Mouse (Mus musculus) liver, embryonic 11.5 days (tissue): ENCODE data around the gene Rbfox1. TPM values are rescaled to one million over a fixed set of nuclear protein-coding genes. Genes with fewer than 3 reads are reported as not detected.

Experiments
- ATAC-seq: fragments of 200-750 bp; cut with Nextera tagmentation; replicated peaks from 2 replicates; pipeline ENCODE4 v1.8.0; 2017; ENCODE audit warnings: moderate number of reproducible peaks, mild to moderate bottlenecking, moderate TSS enrichment, moderate library complexity; ENCODE audit not compliant: low FRiP score
- DNase-seq: peaks from one replicate; pipeline ENCODE4 v3.0.0-alpha.2; 2017; ENCODE audit warnings: low spot score
- H3K27ac ChIP-seq: fragments of 300-500 bp; sonication (generic); 2 replicates; pipeline ENCODE4 v1.5.1; 2014; ENCODE audit warnings: mild to moderate bottlenecking, low read depth, low read length, control low read depth
- H3K27me3 ChIP-seq: fragments of 300-500 bp; sonication (generic); replicated peaks from 2 replicates; pipeline ENCODE4 v1.6.1; 2014; ENCODE audit warnings: low read length, mixed read lengths; ENCODE audit not compliant: control insufficient read depth, insufficient read depth
- H3K36me3 ChIP-seq: fragments of 300-500 bp; sonication (generic); 2 replicates; pipeline ENCODE4 v1.6.1; 2014; ENCODE audit warnings: mild to moderate bottlenecking, low read length, moderate library complexity, mixed read lengths; ENCODE audit not compliant: control insufficient read depth, insufficient read depth
- H3K4me1 ChIP-seq: fragments of 300-500 bp; sonication (generic); replicated peaks from 2 replicates; pipeline ENCODE4 v1.6.1; 2014; ENCODE audit warnings: low read length, mixed read lengths; ENCODE audit not compliant: control insufficient read depth, insufficient read depth
- H3K4me2 ChIP-seq: fragments of 300-500 bp; sonication (generic); 2 replicates; pipeline ENCODE4 v1.6.1; 2014; ENCODE audit warnings: mild to moderate bottlenecking, control low read depth, moderate library complexity
- H3K4me3 ChIP-seq: fragments of 300-500 bp; sonication (generic); 2 replicates; pipeline ENCODE4 v1.5.1; 2014; ENCODE audit warnings: low read depth, low read length, control low read depth
- H3K9ac ChIP-seq: fragments of 300-500 bp; sonication (generic); 2 replicates; pipeline ENCODE4 v1.6.1; 2014; ENCODE audit warnings: low read depth, low read length, control low read depth
- H3K9me3 ChIP-seq: fragments of 300-500 bp; sonication (generic); 2 replicates; pipeline ENCODE4 v1.6.1; 2016; ENCODE audit warnings: low read length, inconsistent platforms, mixed read lengths; ENCODE audit not compliant: control insufficient read depth
- WGBS: fragments of 180-500 bp; shearing (Covaris S2); extraction: QIAGEN DNeasy Blood & Tissue Kit; methylation state at CpG from one replicate; pipeline ENCODE4 v1.1.7; 2014; 5-methylcytosine and 5-hydroxymethylcytosine counted together
- polyA plus RNA-seq: library from polyadenylated mRNA; unstranded; fragments of >200 nt; fragmentation: Nextera tagmentation; extraction: Ambion mirVana; gene quantifications from 2 replicates; pipeline ENCODE4 v1.2.1, GENCODE M21; 2014

Gene Rbfox1
- polyA plus RNA-seq, 1 experiment from 2014 or later = 1.4 TPM

- no peak for ATAC-seq
Observed at GRCm38 (mm10) chr16:7365878-7366277, 1480.7 kb downstream of the Rbfox1 start.

GRCm38 (mm10) chr16:7374146-7374545 is 1489.0 kb downstream of the Rbfox1 start:
- no peak overlapping the region for H3K4me3 ChIP-seq
- ATAC-seq (no peak), DNase-seq (no peak)
- H3K36me3 ChIP-seq = no peaks in the 10 kb centered on the region
- H3K4me2 ChIP-seq = no peak overlapping the region
- WGBS = 49% methylated on average over 3 of the region's 3 CpGs
- no peak overlapping the region for H3K27ac ChIP-seq
- no peaks in the 10 kb centered on the region for H3K9me3 ChIP-seq
- no peaks in the 10 kb centered on the region for H3K4me1 ChIP-seq
- no peak overlapping the region for H3K9ac ChIP-seq
- no peaks in the 10 kb centered on the region for H3K27me3 ChIP-seq

More at GRCm38 (mm10) chr16:7365878-7366277, 1480.7 kb downstream of the Rbfox1 start:
- no peaks in the 10 kb centered on the region for H3K27me3 ChIP-seq
- H3K4me1 ChIP-seq = no peaks in the 10 kb centered on the region
- H3K27ac ChIP-seq = no peak overlapping the region
- H3K4me2 ChIP-seq = no peak overlapping the region
- H3K9me3 ChIP-seq = no peaks in the 10 kb centered on the region
- no peaks in the 10 kb centered on the region for H3K36me3 ChIP-seq
- no peak for DNase-seq
- no peak overlapping the region for H3K9ac ChIP-seq
- H3K4me3 ChIP-seq = no peak overlapping the region

DNA sequence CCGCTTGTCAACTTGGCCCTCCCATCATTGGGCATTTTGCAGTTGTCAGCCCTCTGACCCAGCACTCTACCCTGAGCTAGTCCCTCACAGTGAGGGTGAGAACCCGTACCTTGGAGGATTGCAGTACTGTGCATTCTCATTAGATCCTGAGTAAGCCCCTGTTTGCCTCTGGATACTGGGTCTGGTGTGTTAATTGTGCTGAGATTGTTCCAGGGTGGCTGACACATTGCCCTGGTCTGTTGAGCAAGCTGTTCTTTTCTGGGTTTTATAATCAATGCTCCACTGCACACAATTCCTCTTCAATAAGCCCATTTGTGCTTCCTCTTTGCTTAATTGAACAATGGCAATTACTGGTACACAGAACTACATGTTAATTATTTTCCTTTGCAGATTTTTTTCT is 1489.5 kb downstream of the Rbfox1 start:
- no peak for ATAC-seq
- H3K36me3 ChIP-seq = no peaks in the 10 kb centered on the region
- no peak overlapping the region for H3K27ac ChIP-seq
- 59% methylated on average over 2 of the region's 2 CpGs for WGBS
- H3K4me3 ChIP-seq = no peak overlapping the region
- no peak for DNase-seq
- H3K9me3 ChIP-seq = no peaks in the 10 kb centered on the region
- H3K4me2 ChIP-seq = no peak overlapping the region
- H3K4me1 ChIP-seq = no peaks in the 10 kb centered on the region
- no peak overlapping the region for H3K9ac ChIP-seq
- H3K27me3 ChIP-seq = no peaks in the 10 kb centered on the region

GRCm38 (mm10) chr16:7396101-7396500 is 1510.9 kb downstream of the Rbfox1 start:
- Histone ChIP-seq H3K4me3 (no peak overlapping the region), H3K36me3 (no peaks in the 10 kb centered on the region), H3K9ac (no peak overlapping the region), H3K4me2 (no peak overlapping the region), H3K9me3 (no peaks in the 10 kb centered on the region), H3K27me3 (no peaks in the 10 kb centered on the region), H3K4me1 (no peaks in the 10 kb centered on the region), H3K27ac (no peak overlapping the region)
- DNase-seq = no peak
- ATAC-seq = no peak

GRCm38 (mm10) chr16:7404766-7405492 is 1519.8 kb downstream of the Rbfox1 start:
- H3K27ac ChIP-seq = no peak overlapping the region
- H3K9me3 ChIP-seq = no peaks in the 10 kb centered on the region
- no peaks in the 10 kb centered on the region for H3K27me3 ChIP-seq
- no peak overlapping the region for H3K4me2 ChIP-seq
- DNase-seq = no peak
- H3K36me3 ChIP-seq = no peaks in the 10 kb centered on the region
- no peaks in the 10 kb centered on the region for H3K4me1 ChIP-seq
- H3K4me3 ChIP-seq = no peak overlapping the region
- ATAC-seq = no peak
- no peak overlapping the region for H3K9ac ChIP-seq
- 60% methylated on average over 6 of the region's 6 CpGs for WGBS

- Histone ChIP-seq H3K4me3 (no peak overlapping the region), H3K27me3 (no peaks in the 10 kb centered on the region), H3K36me3 (no peaks in the 10 kb centered on the region), H3K9ac (no peak overlapping the region), H3K4me1 (no peaks in the 10 kb centered on the region), H3K27ac (no peak overlapping the region), H3K4me2 (no peak overlapping the region), H3K9me3 (no peaks in the 10 kb centered on the region)
- no peak for ATAC-seq
- no peak for DNase-seq
- WGBS = 53% methylated on average over 12 of the region's 12 CpGs
Observed at GRCm38 (mm10) chr16:7407862-7408640, 1522.9 kb downstream of the Rbfox1 start.

GRCm38 (mm10) chr16:7419655-7420281 is 1534.6 kb downstream of the Rbfox1 start:
- no peaks in the 10 kb centered on the region for H3K9me3 ChIP-seq
- no peak overlapping the region for H3K27ac ChIP-seq
- no peak overlapping the region for H3K4me3 ChIP-seq
- H3K4me2 ChIP-seq = peak overlapping the region; percentile 44
- ATAC-seq = peak; percentile 47; the same call in 1 of the 2 replicates
- H3K36me3 ChIP-seq = no peaks in the 10 kb centered on the region
- no peaks in the 10 kb centered on the region for H3K27me3 ChIP-seq
- H3K9ac ChIP-seq = no peak overlapping the region
- peak; percentile 36 for DNase-seq
- no peaks in the 10 kb centered on the region for H3K4me1 ChIP-seq
- 11% methylated on average over 12 of the region's 12 CpGs for WGBS

- 76% methylated on average over 3 of the region's 3 CpGs for WGBS
- ATAC-seq (no peak), DNase-seq (no peak)
- Histone ChIP-seq H3K9ac (no peak overlapping the region), H3K4me2 (no peak overlapping the region), H3K36me3 (no peaks in the 10 kb centered on the region), H3K9me3 (no peaks in the 10 kb centered on the region), H3K27ac (no peak overlapping the region), H3K27me3 (no peaks in the 10 kb centered on the region), H3K4me1 (no peaks in the 10 kb centered on the region), H3K4me3 (no peak overlapping the region)
Observed at GRCm38 (mm10) chr16:7425386-7426089, 1540.4 kb downstream of the Rbfox1 start.
